ENCODE assay signal across 8 mouse cellular contexts in the genomic region with DNA sequence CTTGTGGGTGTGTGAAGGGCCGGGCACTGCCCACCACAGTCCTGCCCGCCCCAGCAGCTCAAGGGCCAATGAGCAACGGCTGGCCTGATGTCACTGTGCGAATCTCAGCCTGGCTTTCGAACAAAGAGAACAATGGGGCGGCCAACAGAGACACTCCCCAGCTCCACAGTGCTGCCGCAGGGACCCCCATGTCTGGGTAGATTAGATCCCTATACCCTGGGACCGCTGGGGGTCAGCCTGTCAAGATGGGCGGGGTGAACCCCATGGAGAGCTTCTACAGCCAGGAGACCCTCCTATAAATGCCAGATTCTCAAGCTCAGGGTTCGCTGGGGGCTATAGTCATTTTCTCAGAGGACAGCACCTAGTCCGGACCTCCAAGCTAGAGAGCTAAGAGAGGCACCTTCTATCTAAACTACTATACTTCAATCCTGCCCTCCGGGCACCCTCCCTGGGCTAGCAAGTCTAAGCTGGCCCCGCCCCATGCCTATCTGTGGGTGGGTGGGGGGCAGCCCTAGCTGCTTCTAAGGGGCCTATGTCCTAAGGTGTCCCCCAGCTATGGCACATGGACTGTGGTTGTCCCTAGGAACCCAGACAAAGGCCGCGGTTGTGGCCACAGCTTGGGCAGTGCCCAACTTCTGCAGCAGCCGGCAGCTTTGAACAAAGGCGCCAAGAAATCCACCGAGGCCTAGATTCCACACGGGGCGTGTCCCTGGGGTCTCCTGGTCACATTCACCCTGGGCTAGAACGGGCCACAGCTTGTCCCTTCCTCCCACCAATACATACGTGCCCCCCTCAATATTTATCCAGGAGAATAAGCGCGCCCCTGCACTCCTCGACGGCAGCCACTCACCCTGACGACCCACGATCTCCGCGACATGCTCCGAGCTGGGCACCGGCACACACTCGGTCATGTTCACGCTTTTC. TPM values are rescaled to one million over a fixed set of nuclear protein-coding genes. Genes with fewer than 3 reads are reported as not detected.
DNase-seq lines count a peak whose midpoint lies in the region; ATAC-seq and TF ChIP-seq lines count a peak whose summit lies in the region.

No protein-coding gene starts in this region.

- H3K4me1 ChIP-seq in heart, embryonic 16.5 days (ENCODE audit: control insufficient read depth, insufficient read depth, low read length) = peaks cover 22% of the 10 kb centered on the region
- H3K4me1 ChIP-seq in liver, embryonic 13.5 days (replicated peaks) = peaks cover 60% of the 10 kb centered on the region
- peaks cover 44% of the 10 kb centered on the region for H3K4me1 ChIP-seq in olfactory bulb, adult 2 months (ENCODE audit: control insufficient read depth, insufficient read depth, low read length)

- peak overlapping the region; percentile 98 for H3K4me2 ChIP-seq in heart, embryonic 16.5 days (ENCODE audit: low read depth, low read length)
- peak overlapping the region; percentile 98 for H3K4me2 ChIP-seq in liver, embryonic 13.5 days

- H3K9ac ChIP-seq in heart, embryonic 16.5 days (ENCODE audit: low read length) = peak overlapping the region; percentile 87
- H3K9ac ChIP-seq in liver, embryonic 13.5 days = peak overlapping the region; percentile 82

- H3K36me3 ChIP-seq in heart, embryonic 16.5 days (ENCODE audit: control insufficient read depth, insufficient read depth) = peaks cover 24% of the 10 kb centered on the region
- peaks cover 36% of the 10 kb centered on the region for H3K36me3 ChIP-seq in liver, embryonic 13.5 days

- no peak for DNase-seq in layer of hippocampus, adult 2 months (ENCODE audit: low spot score in 2 of 2)
- DNase-seq in layer of hippocampus, postnatal 25 days (ENCODE audit: extremely low spot score in 1 of 2, low spot score in 1 of 2) = no peak
- peak; percentile 69 for DNase-seq in brain, adult 2 months (ENCODE audit: low read depth, low spot score)
- DNase-seq in liver, embryonic 13.5 days = no peak
- DNase-seq in frontal cortex, adult 2 months (ENCODE audit: extremely low spot score in 1 of 2, low spot score in 1 of 2) = no peak
- DNase-seq in cerebellum, adult 11 months = no peak

- H3K4me3 ChIP-seq in layer of hippocampus, adult 2 months = peak overlapping the region; percentile 79
- peak overlapping the region; percentile 75 for H3K4me3 ChIP-seq in heart, embryonic 16.5 days (ENCODE audit: low read length)
- H3K4me3 ChIP-seq in liver, embryonic 13.5 days (replicated peaks) = peak overlapping the region; percentile 76
- H3K4me3 ChIP-seq in olfactory bulb, adult 2 months (ENCODE audit: insufficient read depth, low read depth, low read length) = peak overlapping the region; percentile 95

- WGBS in heart, embryonic 16.5 days = 4% methylated on average over 34 of the region's 34 CpGs
- 13% methylated on average over 34 of the region's 34 CpGs for WGBS in liver, embryonic 13.5 days (ENCODE audit: insufficient replicate concordance)
- WGBS in olfactory bulb, adult 2 months = 3% methylated on average over 34 of the region's 34 CpGs

- no peaks in the 10 kb centered on the region for H3K9me3 ChIP-seq in heart, embryonic 16.5 days (replicated peaks; ENCODE audit: control insufficient read depth, low read length)
- H3K9me3 ChIP-seq in liver, embryonic 13.5 days (replicated peaks) = no peaks in the 10 kb centered on the region

- H3K27me3 ChIP-seq in heart, embryonic 16.5 days (ENCODE audit: control insufficient read depth, insufficient read depth, low read length) = no peaks in the 10 kb centered on the region
- peaks cover 7% of the 10 kb centered on the region; the same call in 1 of the 2 replicates for H3K27me3 ChIP-seq in liver, embryonic 13.5 days

- no peak for TF ChIP-seq POLR2A in olfactory bulb, adult 2 months (IDR thresholded peaks at IDR 0.05; ENCODE audit: insufficient read depth, low read depth, low read length)

- 0 out of 2 replicates have a peak, but pooled peaks have one; percentile 23 for ATAC-seq in heart, embryonic 16.5 days (replicated peaks; ENCODE audit: extremely low read depth, insufficient read depth, low FRiP score)
- no peak for ATAC-seq in liver, embryonic 13.5 days (ENCODE audit: low read depth)

- no peak for TF ChIP-seq CTCF in layer of hippocampus, adult 2 months (conservative IDR thresholded peaks at IDR 0.05)
- TF ChIP-seq CTCF in olfactory bulb, adult 2 months (IDR thresholded peaks at IDR 0.05; ENCODE audit: insufficient read depth, low read depth, low read length) = no peak

- peak overlapping the region; percentile 75 for H3K27ac ChIP-seq in layer of hippocampus, adult 2 months
- peak overlapping the region; percentile 44 for H3K27ac ChIP-seq in heart, embryonic 16.5 days (ENCODE audit: low read length)
- peak overlapping the region; percentile 80; the same call in 1 of the 2 replicates for H3K27ac ChIP-seq in liver, embryonic 13.5 days
- H3K27ac ChIP-seq in olfactory bulb, adult 2 months (ENCODE audit: insufficient read depth, low read depth, low read length) = peak overlapping the region; percentile 36

RNA-seq across cellular contexts. Expression of gene Mex3d, which starts 1.4 kb away (rescaled TPM):
- 10 to 100 TPM; 15.5 to 17.1 TPM for total RNA-seq in layer of hippocampus, adult 2 months (2021)
- 10 to 100 TPM; 18.9 to 19.3 TPM for total RNA-seq in layer of hippocampus, postnatal 25 days (2021)
- 2.8 TPM in 2 replicates for polyA plus RNA-seq in heart, embryonic 16.5 days (2015; fragmentation: Nextera tagmentation; extraction: Ambion mirVana)
- polyA plus RNA-seq in liver, embryonic 13.5 days (2015; fragmentation: Nextera tagmentation; extraction: Ambion mirVana) = 1.0 and 1.1 TPM in 2 replicates
- not detected in 2 replicates for polyA plus RNA-seq in olfactory bulb, adult 2 months (2012; ENCODE audit: insufficient read depth, insufficient read length, low replicate concordance, missing spikeins)
- polyA plus RNA-seq in frontal cortex, adult 2 months (2012; rRNA removed) = 17.2 and 17.7 TPM in 2 replicates

RNA-seq across cellular contexts. Expression of gene Mbd3, which starts 13.3 kb away (rescaled TPM):
- total RNA-seq in layer of hippocampus, adult 2 months (2021) = 100 to 1,000 TPM; 147 to 149 TPM
- total RNA-seq in layer of hippocampus, postnatal 25 days (2021) = 100 to 1,000 TPM; 138 to 159 TPM
- 136 and 155 TPM in 2 replicates for polyA plus RNA-seq in heart, embryonic 16.5 days (2015; fragmentation: Nextera tagmentation; extraction: Ambion mirVana)
- 81.2 and 87.4 TPM in 2 replicates for polyA plus RNA-seq in liver, embryonic 13.5 days (2015; fragmentation: Nextera tagmentation; extraction: Ambion mirVana)
- not detected in 2 replicates for polyA plus RNA-seq in olfactory bulb, adult 2 months (2012; ENCODE audit: insufficient read depth, insufficient read length, low replicate concordance, missing spikeins)
- 200 and 215 TPM in 2 replicates for polyA plus RNA-seq in frontal cortex, adult 2 months (2012; rRNA removed)

RNA-seq across cellular contexts. Expression of gene Uqcr11, which starts 20.6 kb away (rescaled TPM):
- total RNA-seq in layer of hippocampus, adult 2 months (2021) = 100 to 1,000 TPM; 404 to 413 TPM
- total RNA-seq in layer of hippocampus, postnatal 25 days (2021) = 100 to 1,000 TPM; 520 to 551 TPM
- 1,492 and 1,877 TPM in 2 replicates for polyA plus RNA-seq in heart, embryonic 16.5 days (2015; fragmentation: Nextera tagmentation; extraction: Ambion mirVana)
- polyA plus RNA-seq in liver, embryonic 13.5 days (2015; fragmentation: Nextera tagmentation; extraction: Ambion mirVana) = 474 and 603 TPM in 2 replicates
- not detected in 2 replicates for polyA plus RNA-seq in olfactory bulb, adult 2 months (2012; ENCODE audit: insufficient read depth, insufficient read length, low replicate concordance, missing spikeins)
- 1,306 and 1,773 TPM in 2 replicates for polyA plus RNA-seq in frontal cortex, adult 2 months (2012; rRNA removed)

RNA-seq across cellular contexts. Expression of gene Plk5, which starts 29.8 kb away (rescaled TPM):
- total RNA-seq in layer of hippocampus, adult 2 months (2021) = 10 to 100 TPM; 33.4 to 36.6 TPM
- 10 to 100 TPM; 14.6 to 16.9 TPM for total RNA-seq in layer of hippocampus, postnatal 25 days (2021)
- polyA plus RNA-seq in heart, embryonic 16.5 days (2015; fragmentation: Nextera tagmentation; extraction: Ambion mirVana) = 0.07 and 0.14 TPM in 2 replicates
- polyA plus RNA-seq in liver, embryonic 13.5 days (2015; fragmentation: Nextera tagmentation; extraction: Ambion mirVana) = 0.12 TPM in 1 of 2 replicates, not detected in the other
- polyA plus RNA-seq in olfactory bulb, adult 2 months (2012; ENCODE audit: insufficient read depth, insufficient read length, low replicate concordance, missing spikeins) = not detected in 2 replicates
- 24.9 and 33.3 TPM in 2 replicates for polyA plus RNA-seq in frontal cortex, adult 2 months (2012; rRNA removed)

RNA-seq across cellular contexts. Expression of gene Adamtsl5, which starts 37.9 kb away (rescaled TPM):
- total RNA-seq in layer of hippocampus, adult 2 months (2021) = 1 to 10 TPM; 4.7 to 7.2 TPM
- 1 to 10 TPM; 3.8 to 5.5 TPM for total RNA-seq in layer of hippocampus, postnatal 25 days (2021)
- 15.5 and 16.0 TPM in 2 replicates for polyA plus RNA-seq in heart, embryonic 16.5 days (2015; fragmentation: Nextera tagmentation; extraction: Ambion mirVana)
- 1.8 and 2.5 TPM in 2 replicates for polyA plus RNA-seq in liver, embryonic 13.5 days (2015; fragmentation: Nextera tagmentation; extraction: Ambion mirVana)
- polyA plus RNA-seq in olfactory bulb, adult 2 months (2012; ENCODE audit: insufficient read depth, insufficient read length, low replicate concordance, missing spikeins) = not detected in 2 replicates
- 5.6 and 7.3 TPM in 2 replicates for polyA plus RNA-seq in frontal cortex, adult 2 months (2012; rRNA removed)

Comparison
In these comparisons a context has a peak if more than half of its experiments do, and no peak if none do; other contexts are left out.
1. RNA of gene Uqcr11, which starts 20.6 kb away (polyA plus RNA-seq): 1,492 to 1,877 TPM in heart, embryonic 16.5 days, 1,306 to 1,773 TPM in frontal cortex, adult 2 months and 474 to 603 TPM in liver, embryonic 13.5 days; not detected in olfactory bulb, adult 2 months; every median in the first group is over 100 times any median in the second.
2. Peak in every context shown above with its lines, with median percentiles within 50 percentile points of each other: H3K27ac ChIP-seq and H3K4me3 ChIP-seq.